Mouse (Mus musculus) forebrain, embryonic 11.5 days (tissue): Measurements from ENCODE around the gene Filip1l. TPM values are rescaled to one million over a fixed set of nuclear protein-coding genes. Genes with fewer than 3 reads are reported as not detected.

Source experiments
- ATAC-seq: fragments of 200-750 bp; cut with Nextera tagmentation; replicated peaks from 2 replicates; pipeline ENCODE4 v1.8.0; 2017; ENCODE audit warnings: moderate TSS enrichment; ENCODE audit not compliant: low FRiP score
- DNase-seq: peaks from one replicate; pipeline ENCODE4 v3.0.0-alpha.2; 2017; ENCODE audit warnings: low spot score
- H3K27ac ChIP-seq: fragments of 300-500 bp; sonication (generic); 2 replicates; pipeline ENCODE4 v1.5.1; 2014; ENCODE audit warnings: low read depth, low read length
- H3K27me3 ChIP-seq: fragments of 300-500 bp; sonication (generic); 2 replicates; pipeline ENCODE4 v1.6.1; 2014; ENCODE audit warnings: mild to moderate bottlenecking, low read length, mixed read lengths; ENCODE audit not compliant: control insufficient read depth, insufficient read depth
- H3K36me3 ChIP-seq: fragments of 300-500 bp; sonication (generic); 2 replicates; pipeline ENCODE4 v1.6.1; 2014; ENCODE audit warnings: mild to moderate bottlenecking, low read length, moderate library complexity, mixed read lengths; ENCODE audit not compliant: control insufficient read depth, insufficient read depth
- H3K4me1 ChIP-seq: fragments of 300-500 bp; sonication (generic); replicated peaks from 2 replicates; pipeline ENCODE4 v1.6.1; 2014; ENCODE audit warnings: low read length, mixed read lengths; ENCODE audit not compliant: control insufficient read depth, insufficient read depth
- H3K4me2 ChIP-seq: fragments of 300-500 bp; sonication (generic); 2 replicates; pipeline ENCODE4 v1.6.1; 2014; ENCODE audit warnings: low read depth, mild to moderate bottlenecking, low read length, moderate library complexity, mixed read lengths; ENCODE audit not compliant: severe bottlenecking
- H3K4me3 ChIP-seq: fragments of 300-500 bp; sonication (generic); 2 replicates; pipeline ENCODE4 v1.5.1; 2014; ENCODE audit warnings: low read depth, low read length
- H3K9ac ChIP-seq: fragments of 300-500 bp; sonication (generic); 2 replicates; pipeline ENCODE4 v1.6.1; 2014; ENCODE audit warnings: low read length
- H3K9me3 ChIP-seq: fragments of 300-500 bp; sonication (generic); 2 replicates; pipeline ENCODE4 v1.6.1; 2016; ENCODE audit warnings: low read length, mixed read lengths; ENCODE audit not compliant: control insufficient read depth
- WGBS: fragments of 180-500 bp; shearing (Covaris S2); extraction: QIAGEN DNeasy Blood & Tissue Kit; methylation state at CpG from one replicate; pipeline ENCODE4 v1.1.7; 2014; 5-methylcytosine and 5-hydroxymethylcytosine counted together
- polyA plus RNA-seq: library from polyadenylated mRNA; unstranded; fragments of >200 nt; fragmentation: Nextera tagmentation; extraction: Ambion mirVana; gene quantifications from 2 replicates; pipeline ENCODE4 v1.2.1, GENCODE M21; 2014

Gene Filip1l
- polyA plus RNA-seq, 1 experiment from 2014 or later, result 10.0 TPM

- no peaks in the 10 kb centered on the region for H3K9me3 ChIP-seq
- DNase-seq (no peak), ATAC-seq (no peak)
- no peak overlapping the region for H3K4me3 ChIP-seq
- H3K36me3 ChIP-seq, result no peaks in the 10 kb centered on the region
- no peak overlapping the region for H3K4me2 ChIP-seq
- no peaks in the 10 kb centered on the region for H3K4me1 ChIP-seq
- no peak overlapping the region for H3K27ac ChIP-seq
- H3K27me3 ChIP-seq, result no peaks in the 10 kb centered on the region
- WGBS, result 76% methylated on average over 1 of the region's 1 CpGs
- H3K9ac ChIP-seq, result no peak overlapping the region
Measured at GRCm38 (mm10) chr16:57564807-57565206, 211.9 kb downstream of the Filip1l start.

DNA sequence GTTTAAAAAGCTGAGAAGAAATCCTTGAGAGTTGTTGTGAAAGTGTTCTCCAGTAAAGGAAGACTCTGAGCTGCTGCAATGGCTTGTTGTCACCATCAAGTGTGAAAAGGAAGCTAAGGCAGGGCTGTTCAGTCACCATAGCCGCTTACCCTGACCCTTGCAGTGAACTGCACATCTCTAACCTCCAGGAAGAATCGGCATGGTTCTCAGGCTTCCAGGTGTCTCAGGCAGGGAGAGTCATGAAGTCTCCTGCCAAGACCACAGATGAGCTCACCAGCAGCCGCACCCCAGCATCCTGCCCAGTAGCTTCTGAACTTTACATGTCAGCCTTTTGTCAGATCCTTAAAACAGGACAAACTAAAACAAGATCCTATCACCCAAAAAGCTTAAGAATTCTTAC is 213.3 kb downstream of the Filip1l start:
- ATAC-seq (no peak), DNase-seq (no peak)
- H3K4me1 ChIP-seq, result no peaks in the 10 kb centered on the region
- H3K27ac ChIP-seq, result no peak overlapping the region
- no peak overlapping the region for H3K4me3 ChIP-seq
- H3K9me3 ChIP-seq, result no peaks in the 10 kb centered on the region
- 91% methylated on average over 3 of the region's 3 CpGs for WGBS
- no peaks in the 10 kb centered on the region; the same call in 1 of the 2 replicates for H3K36me3 ChIP-seq
- no peak overlapping the region for H3K9ac ChIP-seq
- H3K27me3 ChIP-seq, result no peaks in the 10 kb centered on the region
- no peak overlapping the region for H3K4me2 ChIP-seq

GRCm38 (mm10) chr16:57568648-57569404 is 215.9 kb downstream of the Filip1l start:
- H3K9me3 ChIP-seq, result no peaks in the 10 kb centered on the region
- no peak overlapping the region for H3K4me3 ChIP-seq
- no peak overlapping the region for H3K4me2 ChIP-seq
- no peak overlapping the region for H3K27ac ChIP-seq
- 94% methylated on average over 7 of the region's 7 CpGs for WGBS
- ATAC-seq (no peak), DNase-seq (no peak)
- no peaks in the 10 kb centered on the region for H3K27me3 ChIP-seq
- no peaks in the 10 kb centered on the region for H3K4me1 ChIP-seq
- H3K36me3 ChIP-seq, result no peaks in the 10 kb centered on the region; the same call in 1 of the 2 replicates
- no peak overlapping the region for H3K9ac ChIP-seq

- Histone ChIP-seq H3K9me3 (no peaks in the 10 kb centered on the region), H3K27me3 (no peaks in the 10 kb centered on the region), H3K36me3 (no peaks in the 10 kb centered on the region; the same call in 1 of the 2 replicates), H3K4me1 (no peaks in the 10 kb centered on the region), H3K4me3 (no peak overlapping the region), H3K27ac (no peak overlapping the region), H3K9ac (no peak overlapping the region), H3K4me2 (no peak overlapping the region)
- WGBS, result 87% methylated on average over 5 of the region's 5 CpGs
- DNase-seq (no peak), ATAC-seq (no peak)
Measured at GRCm38 (mm10) chr16:57570789-57571311, 218.0 kb downstream of the Filip1l start.

GRCm38 (mm10) chr16:57573831-57574230 is 220.9 kb downstream of the Filip1l start:
- no peak for ATAC-seq
- Histone ChIP-seq H3K4me2 (no peak overlapping the region), H3K4me3 (no peak overlapping the region), H3K36me3 (no peaks in the 10 kb centered on the region; the same call in 1 of the 2 replicates), H3K9me3 (no peaks in the 10 kb centered on the region), H3K27ac (no peak overlapping the region), H3K27me3 (no peaks in the 10 kb centered on the region), H3K9ac (no peak overlapping the region), H3K4me1 (no peaks in the 10 kb centered on the region)
- 93% methylated on average over 1 of the region's 1 CpGs for WGBS
- no peak for DNase-seq

DNA sequence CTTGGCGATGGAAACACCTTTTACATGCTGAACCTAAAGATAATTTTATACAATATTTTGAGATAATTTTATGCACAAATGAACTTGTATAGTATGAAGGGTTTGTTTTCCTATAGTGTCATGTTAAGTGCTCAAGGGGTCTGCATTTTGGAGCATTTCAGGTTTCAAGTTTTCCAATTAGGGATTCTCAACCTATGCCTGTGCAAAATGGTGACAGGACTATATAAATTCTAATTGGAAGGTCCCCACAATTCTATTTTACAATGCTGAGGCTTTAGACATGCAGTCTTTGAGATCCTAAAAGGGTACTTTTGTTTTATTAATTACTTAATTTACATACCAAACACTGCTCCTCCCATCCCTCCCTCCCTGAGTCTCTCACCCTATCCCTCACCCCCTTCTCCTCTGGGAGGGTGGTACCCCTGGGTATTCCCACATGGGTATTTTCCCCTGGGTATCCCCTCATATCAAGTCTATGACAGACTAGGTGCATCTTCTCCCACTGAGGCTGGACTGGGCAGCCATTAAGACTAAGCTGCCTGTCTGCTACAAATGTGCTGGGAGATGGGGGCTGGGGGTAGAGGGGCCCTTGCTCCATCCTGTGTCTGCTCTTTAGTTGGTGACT is 223.0 kb downstream of the Filip1l start:
- H3K9me3 ChIP-seq, result no peaks in the 10 kb centered on the region
- H3K36me3 ChIP-seq, result no peaks in the 10 kb centered on the region; the same call in 1 of the 2 replicates
- 80% methylated on average over 1 of the region's 1 CpGs for WGBS
- ATAC-seq, result peak; percentile 61
- H3K27ac ChIP-seq, result no peak overlapping the region
- H3K9ac ChIP-seq, result no peak overlapping the region
- no peak overlapping the region for H3K4me2 ChIP-seq
- H3K4me1 ChIP-seq, result no peaks in the 10 kb centered on the region
- no peak overlapping the region for H3K4me3 ChIP-seq
- H3K27me3 ChIP-seq, result no peaks in the 10 kb centered on the region
- no peak for DNase-seq

DNA sequence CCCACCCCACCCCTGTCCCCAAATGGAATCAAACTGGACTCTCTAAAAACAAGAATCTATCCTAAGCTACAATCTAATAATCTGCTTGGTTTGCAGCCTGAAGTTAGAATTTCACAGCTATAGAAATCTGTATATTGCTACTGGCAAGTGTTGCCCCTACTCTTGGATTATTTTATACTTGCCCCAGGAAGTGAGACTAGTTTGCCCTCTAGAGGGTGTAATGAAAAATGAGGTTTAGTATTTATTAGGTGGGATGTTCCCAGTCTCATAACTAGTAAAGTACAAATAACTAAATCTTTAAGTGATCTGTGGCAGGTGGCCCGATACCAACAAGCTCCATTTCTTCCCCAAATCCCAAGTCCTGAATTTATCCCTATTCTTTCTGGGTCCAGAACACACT is 224.6 kb downstream of the Filip1l start:
- DNase-seq, result no peak
- H3K9me3 ChIP-seq, result no peaks in the 10 kb centered on the region
- no peaks in the 10 kb centered on the region for H3K27me3 ChIP-seq
- no peak overlapping the region for H3K9ac ChIP-seq
- H3K4me3 ChIP-seq, result no peak overlapping the region
- ATAC-seq, result no peak
- no peak overlapping the region for H3K4me2 ChIP-seq
- no peaks in the 10 kb centered on the region for H3K4me1 ChIP-seq
- H3K36me3 ChIP-seq, result no peaks in the 10 kb centered on the region
- H3K27ac ChIP-seq, result no peak overlapping the region
- 90% methylated on average over 1 of the region's 1 CpGs for WGBS

GRCm38 (mm10) chr16:57580041-57580440 is 227.1 kb downstream of the Filip1l start:
- Histone ChIP-seq H3K9me3 (no peaks in the 10 kb centered on the region), H3K9ac (no peak overlapping the region), H3K4me2 (no peak overlapping the region), H3K4me1 (no peaks in the 10 kb centered on the region), H3K36me3 (no peaks in the 10 kb centered on the region), H3K27ac (no peak overlapping the region), H3K27me3 (no peaks in the 10 kb centered on the region), H3K4me3 (no peak overlapping the region)
- WGBS, result 86% methylated on average over 7 of the region's 7 CpGs
- no peak for DNase-seq
- no peak for ATAC-seq
